Mouse (Mus musculus): ENCODE measurements around the gene Fam13c.

GRCm38 (mm10) chr10:70520143-70521131, 80.2 kb downstream of the Fam13c start:
- TF ChIP-seq POLR2A (IDR thresholded peaks at IDR 0.05; ENCODE audit: insufficient read depth, low read depth, low read length) (no peak), CTCF (IDR thresholded peaks at IDR 0.05; ENCODE audit: insufficient read depth, low read depth, low read length) (no peak)

Data from olfactory bulb, adult 2 months (tissue).